Mouse (Mus musculus): ENCODE measurements around the gene Strn4.

- TF ChIP-seq GATA1 (IDR thresholded peaks at IDR 0.05; ENCODE audit: low read length) (no peak), TAL1 (IDR thresholded peaks at IDR 0.05; ENCODE audit: low read length) (no peak)
Observed at GRCm38 (mm10) chr7:16823734-16824133, 8.0 kb downstream of the Strn4 start.

All from erythroblast, embryonic 14.5 days (primary cell).